6 mouse cellular contexts compared by ENCODE assay signal in the genomic region with DNA sequence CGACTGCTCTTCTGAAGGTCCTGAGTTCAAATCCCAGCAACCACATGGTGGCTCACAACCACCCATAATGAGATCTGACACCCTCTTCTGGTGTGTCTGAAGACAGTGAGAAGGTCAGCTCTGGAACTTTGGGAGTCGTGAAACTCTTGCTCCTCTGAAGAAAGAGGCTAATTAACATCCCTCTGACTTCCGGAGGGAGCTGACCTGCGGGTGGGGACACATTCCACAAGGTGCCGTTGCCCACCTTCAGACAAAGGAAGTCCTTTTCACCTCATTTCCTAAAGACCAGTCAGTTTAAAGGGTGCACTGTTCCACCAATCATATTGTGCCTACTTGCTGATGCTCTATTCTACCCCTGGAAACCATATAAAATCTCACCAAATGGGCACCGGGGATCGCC. TPM values are rescaled to one million over a fixed set of nuclear protein-coding genes. Genes with fewer than 3 reads are reported as not detected.
DNase-seq lines count a peak whose midpoint lies in the region; ATAC-seq and TF ChIP-seq lines count a peak whose summit lies in the region.
"Not testable (repeated sequence)": the region's sequence is repeated elsewhere in the genome, so short reads cannot be mapped to it uniquely, and the experiment has no call there.

No protein-coding gene starts in this region.

- WGBS in forebrain, embryonic 11.5 days, result 89% methylated on average over 7 of the region's 7 CpGs
- WGBS in heart, embryonic 10.5 days, result 84% methylated on average over 7 of the region's 7 CpGs

- DNase-seq in ES-CJ7 (ENCODE audit: low read depth, low spot score) (peak; percentile 55), R1 (ENCODE audit: low read depth, low spot score) (peak; percentile 49), ZHBTc4 (ENCODE audit: low read depth, low spot score) (peak; percentile 36)
- DNase-seq in forebrain, embryonic 11.5 days (ENCODE audit: low spot score), result peak; percentile 14
- peak; percentile 64 for DNase-seq in heart, embryonic 10.5 days (ENCODE audit: low spot score)

- peaks cover 16% of the 10 kb centered on the region for H3K9me3 ChIP-seq in ES-Bruce4 (replicated peaks; ENCODE audit: control insufficient read depth, insufficient read depth, low read length, poor library complexity, severe bottlenecking)
- not testable (repeated sequence) for H3K9me3 ChIP-seq in forebrain, embryonic 11.5 days (ENCODE audit: control insufficient read depth, low read length); heart, embryonic 10.5 days

- H3K9ac ChIP-seq in ES-Bruce4 (ENCODE audit: low read depth, poor library complexity, severe bottlenecking); forebrain, embryonic 11.5 days (ENCODE audit: low read length): not testable (repeated sequence)

- not testable (repeated sequence) for TF ChIP-seq CTCF in ES-Bruce4 (IDR thresholded peaks at IDR 0.05; ENCODE audit: low read depth, low read length)

- H3K27ac ChIP-seq in ES-Bruce4 (ENCODE audit: insufficient read depth, low read length); forebrain, embryonic 11.5 days (ENCODE audit: low read depth, low read length); heart, embryonic 10.5 days: not testable (repeated sequence)

- not testable (repeated sequence) for ATAC-seq in forebrain, embryonic 11.5 days (replicated peaks; ENCODE audit: low FRiP score)

- peak; percentile 78; the same call in 1 of the 2 replicates for TF ChIP-seq EP300 in ES-Bruce4 (IDR thresholded peaks at IDR 0.05; ENCODE audit: insufficient read depth, low read depth, low read length)

- not testable (repeated sequence) for H3K4me1 ChIP-seq in ES-Bruce4 (ENCODE audit: control insufficient read depth, insufficient read depth, low read length); forebrain, embryonic 11.5 days (replicated peaks; ENCODE audit: control insufficient read depth, insufficient read depth, low read length); heart, embryonic 10.5 days

- H3K36me3 ChIP-seq in ES-Bruce4 (ENCODE audit: control insufficient read depth, insufficient read depth, low read length, poor library complexity, severe bottlenecking); forebrain, embryonic 11.5 days (ENCODE audit: control insufficient read depth, insufficient read depth, low read length); heart, embryonic 10.5 days: not testable (repeated sequence)

- not testable (repeated sequence) for H3K4me3 ChIP-seq in ES-Bruce4 (ENCODE audit: low read depth, low read length); forebrain, embryonic 11.5 days (ENCODE audit: low read depth, low read length); heart, embryonic 10.5 days

- not testable (repeated sequence) for TF ChIP-seq POLR2A in ES-Bruce4 (IDR thresholded peaks at IDR 0.05; ENCODE audit: insufficient read depth, low read length)

- not testable (repeated sequence) for H3K27me3 ChIP-seq in ES-Bruce4 (ENCODE audit: control insufficient read depth, insufficient read depth, low read length, poor library complexity, severe bottlenecking); forebrain, embryonic 11.5 days (ENCODE audit: control insufficient read depth, insufficient read depth, low read length); heart, embryonic 10.5 days (ENCODE audit: insufficient read depth, poor library complexity, severe bottlenecking)

- not testable (repeated sequence) for H3K4me2 ChIP-seq in forebrain, embryonic 11.5 days (ENCODE audit: low read depth, low read length, severe bottlenecking)

RNA-seq across cellular contexts. Expression of gene Sirt1, which starts 30.4 kb away (rescaled TPM):
- polyA plus RNA-seq in ES-Bruce4 (2011; ENCODE audit: insufficient read depth, insufficient read length, low read depth, missing spikeins), result 53.5 and 54.2 TPM in 2 replicates
- 9.1 and 9.3 TPM in 2 replicates for polyA plus RNA-seq in forebrain, embryonic 11.5 days (2014; fragmentation: Nextera tagmentation; extraction: Ambion mirVana)
- polyA plus RNA-seq in heart, embryonic 10.5 days (2016; fragmentation: Nextera tagmentation; extraction: Ambion mirVana), result 2.4 and 5.2 TPM in 2 replicates

RNA-seq across cellular contexts. Expression of gene Dnajc12, which starts 31.1 kb away (rescaled TPM):
- 3.7 and 4.6 TPM in 2 replicates for polyA plus RNA-seq in ES-Bruce4 (2011; ENCODE audit: insufficient read depth, insufficient read length, low read depth, missing spikeins)
- 6.4 and 8.7 TPM in 2 replicates for polyA plus RNA-seq in forebrain, embryonic 11.5 days (2014; fragmentation: Nextera tagmentation; extraction: Ambion mirVana)
- polyA plus RNA-seq in heart, embryonic 10.5 days (2016; fragmentation: Nextera tagmentation; extraction: Ambion mirVana), result 6.7 and 10.8 TPM in 2 replicates

Comparison
In these comparisons a context has a peak if more than half of its experiments do, and no peak if none do; other contexts are left out.
1. DNase-seq: peak in every context shown above with its lines; median percentile 64 in heart, embryonic 10.5 days; 55 in ES-CJ7; 49 in R1; 36 in ZHBTc4; 14 in forebrain, embryonic 11.5 days.